Mouse (Mus musculus) left cerebral cortex, postnatal 14 days (tissue): ENCODE measurements at regions not wholly inside any gene's neighbourhood (a gene's known extent, or its start where the extent isn't known, plus 50 kb on each side); places are given as distances from the start of the nearest gene placed in this dataset.
A peak's percentile ranks its signal among the peaks of the same experiment; 100 is the strongest.
"Not testable (repeated sequence)": the region's sequence is repeated elsewhere in the genome, so short reads cannot be mapped to it uniquely, and the experiment has no call there.

Source experiments
- DNase-seq, 2 experiments: peaks; one replicate each; pipeline ENCODE4 v3.0.0; 2021 to 2022; ENCODE audit warnings: low spot score in 2 of 2, mixed read lengths in 1 of 2
- intact Hi-C: fragments of 180-260 bp; cut with DNase I; formaldehyde crosslinking; loops from one replicate; pipeline ENCODE4 v1.15.1; 2025

GRCm38 (mm10) chr3:113105979-113106378 is 152.7 kb downstream of the Amy2a5 start:
- DNase-seq, result no peak
- intact Hi-C loops, result no loop called here

- DNase-seq, intact Hi-C loops: not testable (repeated sequence)
Measured at GRCm38 (mm10) chr3:113090850-113091249, 167.8 kb downstream of the Amy2a5 start.

GRCm38 (mm10) chr3:113080704-113081103 is 177.9 kb downstream of the Amy2a5 start:
- intact Hi-C loops, result no loop called here
- DNase-seq, result peak; percentile 49 to 77
